Mouse (Mus musculus) kidney, adult 18-20 months (tissue): ENCODE data around the gene Mbnl1.

Experiments used
- DNase-seq: peaks from one replicate; pipeline ENCODE4 v3.0.0; 2021

Mbnl1 gene

DNA sequence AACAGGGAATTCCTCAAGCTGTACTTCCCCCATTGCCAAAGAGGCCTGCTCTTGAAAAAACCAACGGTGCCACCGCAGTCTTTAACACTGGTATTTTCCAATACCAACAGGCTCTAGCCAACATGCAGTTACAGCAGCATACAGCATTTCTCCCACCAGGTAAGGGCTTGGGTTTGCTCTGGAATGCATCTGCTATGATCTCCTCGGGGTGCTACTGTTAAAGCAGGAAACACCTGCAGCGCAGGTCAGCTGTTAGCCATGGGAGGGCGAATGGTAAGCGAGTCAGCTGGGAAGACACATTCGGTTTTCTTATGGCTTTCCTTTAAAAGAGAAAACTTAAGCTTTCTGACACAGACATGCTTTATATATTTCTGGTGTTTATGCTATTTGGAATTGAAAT lies 143.0 kb downstream of the Mbnl1 start:
- DNase-seq: no peak

DNA sequence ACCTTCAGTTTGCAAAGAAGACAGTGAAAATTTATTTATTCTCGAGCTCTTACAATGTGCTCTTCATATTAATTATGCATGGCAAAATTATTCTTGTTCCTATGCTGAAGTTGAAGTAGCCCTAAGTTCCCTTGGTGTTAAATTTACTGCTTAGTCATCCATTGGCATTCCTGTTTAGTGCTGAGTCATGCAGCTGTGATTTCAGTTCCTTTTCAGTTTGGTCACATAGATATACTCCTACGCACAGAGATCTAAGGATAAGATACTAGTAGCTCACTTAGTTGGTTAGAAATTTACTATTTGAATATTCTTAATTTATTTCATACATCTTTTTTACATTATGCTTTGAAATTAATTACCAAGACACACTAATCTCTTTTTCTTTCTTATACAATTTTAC lies 143.5 kb downstream of the Mbnl1 start:
- DNase-seq: no peak

DNA sequence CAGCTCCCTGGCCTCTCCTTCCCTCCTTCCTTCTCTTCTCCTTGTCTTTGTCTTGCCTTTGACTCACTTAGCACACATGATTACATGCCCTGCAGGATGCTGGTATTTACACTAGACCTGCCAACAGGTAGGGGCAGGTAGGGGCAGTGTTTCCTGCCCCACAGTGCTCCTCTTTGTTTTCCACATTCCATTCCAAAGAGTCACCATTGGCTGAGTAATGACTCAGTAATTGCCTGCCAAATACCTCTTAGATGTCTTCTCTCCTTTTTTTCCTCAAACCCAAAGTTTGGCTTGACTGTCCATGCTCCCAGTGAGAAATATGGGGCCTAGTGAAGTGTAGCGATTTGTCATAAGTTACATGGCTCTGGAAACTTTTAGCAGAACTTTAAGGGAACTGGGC lies 145.0 kb downstream of the Mbnl1 start:
- no peak for DNase-seq

DNA sequence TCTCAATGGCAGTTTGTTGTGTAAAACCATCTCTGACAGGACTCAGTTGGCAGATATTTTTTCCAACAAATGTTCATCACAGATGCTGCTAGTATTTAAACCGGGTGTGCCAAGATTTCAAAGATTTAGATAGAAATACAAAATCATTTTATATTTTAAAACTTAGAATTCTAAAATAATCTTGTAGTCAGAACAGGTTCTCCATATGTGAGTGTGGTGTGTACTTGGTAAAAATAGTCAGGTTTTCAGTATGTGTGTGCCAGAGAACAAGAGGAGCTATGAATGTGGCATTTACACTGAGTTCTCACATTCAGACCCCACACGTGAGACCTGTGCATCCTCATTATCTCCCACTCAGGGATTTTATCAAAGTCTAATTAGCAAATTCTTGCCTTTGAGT lies 147.6 kb downstream of the Mbnl1 start:
- DNase-seq: no peak

DNA sequence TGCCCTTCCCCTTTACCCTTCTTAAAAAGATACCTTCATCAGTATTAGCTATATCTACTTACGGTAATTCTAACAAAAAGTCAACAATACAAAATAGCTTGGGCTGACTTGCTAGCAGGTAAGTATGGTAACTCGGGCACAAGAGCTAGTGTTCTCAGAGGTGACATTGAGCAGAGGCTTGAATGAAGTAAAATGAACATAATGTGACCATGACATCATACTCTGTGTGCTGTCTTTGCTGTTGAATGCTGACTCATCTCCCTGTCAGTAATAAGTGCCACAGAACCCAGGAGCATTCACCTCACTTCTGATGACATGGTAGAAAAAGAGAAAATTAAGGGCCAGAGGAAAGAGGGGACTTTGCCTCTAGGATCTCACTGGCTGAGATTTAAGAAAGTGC lies 158.6 kb downstream of the Mbnl1 start:
- no peak for DNase-seq

DNA sequence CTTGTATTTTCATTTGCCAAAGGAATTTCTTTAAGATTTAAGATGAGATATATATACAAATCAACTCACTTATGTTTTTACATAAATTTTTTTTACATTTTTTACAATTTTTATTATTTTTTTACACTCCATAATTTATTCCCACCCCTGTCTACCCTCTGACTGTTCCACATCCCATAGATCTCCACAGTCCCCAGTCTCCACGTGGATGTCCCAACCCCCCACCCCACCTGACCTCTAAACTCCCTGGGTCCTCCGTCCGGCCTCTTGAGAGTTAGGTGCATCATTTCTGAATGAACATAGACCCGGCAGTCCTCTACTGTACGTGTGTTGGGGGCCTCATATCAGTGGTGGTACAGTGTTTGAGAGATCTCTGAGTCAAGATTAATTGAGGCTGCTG lies 159.1 kb downstream of the Mbnl1 start:
- no peak for DNase-seq

DNA sequence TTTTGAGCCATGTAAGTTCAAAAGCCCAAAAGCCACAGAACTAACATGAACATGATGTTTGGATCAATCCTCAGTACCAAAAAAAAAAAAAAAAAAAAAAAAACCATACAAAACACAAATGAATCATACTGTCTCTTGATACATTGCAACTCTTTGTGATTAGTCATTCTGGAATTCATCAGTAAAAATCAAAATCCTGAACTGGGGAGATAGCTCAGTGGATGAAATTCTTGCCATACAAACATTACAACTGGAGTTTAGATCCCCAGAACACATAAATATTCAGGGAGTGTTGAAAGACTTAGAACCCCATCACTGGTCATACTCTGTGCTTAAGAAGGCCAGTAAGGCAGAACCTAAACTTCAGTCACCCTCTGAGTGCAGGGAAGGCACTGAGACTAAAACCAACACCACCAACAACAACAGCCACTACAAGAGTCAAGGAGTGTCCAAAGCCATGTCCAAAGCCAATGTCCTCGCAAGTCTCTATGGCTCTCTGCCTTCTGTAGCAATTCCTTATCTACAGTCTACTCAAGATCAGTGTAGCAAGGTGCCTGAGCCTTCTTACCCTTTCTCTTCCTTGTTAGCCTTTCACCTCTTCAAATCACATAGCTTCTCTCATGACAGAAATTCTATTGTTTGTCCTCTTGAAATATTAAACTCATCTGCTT lies 160.3 kb downstream of the Mbnl1 start:
- no peak for DNase-seq

DNA sequence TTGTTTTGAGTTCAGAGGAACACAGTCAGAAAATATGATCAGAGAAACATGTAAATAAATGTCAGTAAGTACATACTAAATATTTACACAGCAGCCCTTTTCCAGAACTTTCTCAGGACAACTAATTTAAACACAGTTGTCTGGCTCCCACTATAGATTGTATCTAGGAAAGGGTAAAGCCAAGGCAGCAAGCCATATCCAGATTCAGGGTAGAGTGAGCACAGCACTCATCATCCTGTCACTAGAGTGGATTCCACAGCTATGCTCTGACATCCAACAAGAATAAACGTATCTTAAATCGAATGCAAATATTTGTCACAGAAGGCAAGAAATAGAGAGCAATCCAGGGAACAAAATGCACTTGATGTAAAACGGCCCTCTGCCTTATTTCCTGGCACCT lies 165.9 kb downstream of the Mbnl1 start:
- no peak for DNase-seq

DNA sequence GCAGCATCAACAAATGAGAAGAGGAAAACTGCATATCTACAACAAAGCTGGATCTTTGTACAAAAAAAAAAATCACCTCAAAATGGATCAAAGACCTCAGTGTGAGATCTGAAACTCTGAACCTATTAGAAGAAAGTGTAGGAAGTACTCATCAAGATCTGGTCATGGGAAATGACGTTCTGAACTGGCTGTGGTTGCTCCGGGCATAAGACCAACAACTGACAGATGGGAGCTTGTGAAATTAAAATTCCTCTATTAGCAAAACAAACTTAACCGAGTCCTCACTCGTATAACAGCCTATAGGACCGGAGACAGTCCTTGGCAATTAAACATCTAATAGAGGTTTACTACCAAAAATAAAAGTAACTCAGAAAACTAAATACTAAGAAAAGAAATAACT lies 166.5 kb downstream of the Mbnl1 start:
- DNase-seq: no peak

DNA sequence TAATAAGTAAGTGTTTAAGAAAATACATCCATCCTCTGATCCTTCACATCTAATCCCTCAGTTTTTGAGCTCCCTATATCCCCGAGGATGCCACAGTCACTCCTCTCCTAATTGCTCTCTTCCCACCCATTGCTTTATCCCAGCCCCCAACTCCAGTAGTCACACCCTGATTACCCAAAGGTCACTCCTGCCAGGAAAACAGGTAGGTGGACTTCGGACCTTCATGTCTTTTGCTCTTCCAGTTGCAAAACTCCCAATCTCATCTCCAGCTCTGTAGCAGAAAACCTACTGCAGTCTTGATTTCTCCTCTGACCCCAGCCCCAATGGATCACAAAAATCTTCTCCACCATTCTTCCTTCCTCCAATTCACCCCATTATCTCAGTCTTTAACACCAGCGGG lies 169.6 kb downstream of the Mbnl1 start:
- no peak for DNase-seq

DNA sequence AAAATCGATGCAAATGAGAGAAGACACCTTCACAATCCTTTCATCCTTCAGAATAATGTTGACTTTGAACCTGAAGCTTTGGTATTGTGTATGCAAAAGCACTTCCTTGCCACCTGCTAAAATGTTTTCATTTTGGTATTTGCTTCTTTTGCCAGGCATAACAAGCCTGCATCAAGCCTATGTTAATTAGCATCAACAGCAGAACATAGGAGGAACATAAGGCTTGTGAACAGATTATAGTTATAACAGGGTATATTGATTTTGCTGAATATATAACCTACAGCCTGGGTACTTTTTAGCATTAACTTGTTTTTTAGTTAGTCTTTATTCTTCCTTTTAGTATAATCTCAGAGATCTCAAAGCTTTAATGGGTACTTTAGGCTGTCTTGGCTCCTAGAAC lies 172.9 kb downstream of the Mbnl1 start:
- DNase-seq: no peak

DNA sequence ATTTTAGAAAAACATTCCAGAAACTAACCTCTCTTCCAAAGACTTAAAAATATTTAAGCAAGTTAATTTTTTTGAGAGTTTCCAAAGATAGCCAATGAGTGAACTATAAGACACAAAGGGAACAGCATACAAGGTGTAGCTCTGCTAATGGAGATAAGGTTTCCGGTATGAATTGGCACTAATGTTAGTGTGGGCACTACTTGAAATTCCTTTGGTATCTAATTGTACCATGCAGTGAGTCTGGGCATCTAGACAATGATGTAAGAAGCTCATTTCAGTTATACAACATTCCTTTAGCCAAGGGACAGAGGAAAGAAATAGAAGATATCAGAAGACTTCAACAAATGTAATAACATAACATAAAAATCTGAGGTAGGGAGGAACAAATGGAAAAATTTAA lies 175.7 kb downstream of the Mbnl1 start:
- no peak for DNase-seq

DNA sequence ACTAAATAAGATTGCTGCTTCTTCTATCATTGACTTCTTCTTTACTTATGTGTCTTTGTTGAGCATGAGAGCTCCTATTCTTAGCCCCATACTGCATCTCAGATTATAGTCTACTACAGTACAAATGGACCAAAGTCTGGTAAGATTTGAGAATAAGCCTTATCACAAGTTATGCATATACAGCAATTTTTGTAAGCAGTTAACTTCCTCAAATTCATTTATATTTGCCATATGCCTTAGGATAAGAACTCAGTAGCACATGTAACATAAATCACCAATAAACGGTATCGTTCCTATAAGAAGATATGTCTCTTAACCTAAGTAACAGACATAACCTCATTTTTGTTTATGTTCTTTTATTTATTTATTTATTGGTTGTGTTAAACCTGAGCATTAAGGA lies 188.1 kb downstream of the Mbnl1 start:
- DNase-seq: no peak
